Mouse (Mus musculus) forebrain, embryonic 16.5 days (tissue): ENCODE data around the gene Ctxn1. TPM values are rescaled to one million over a fixed set of nuclear protein-coding genes. Genes with fewer than 3 reads are reported as not detected.

Experiments
- ATAC-seq: fragments of 200-750 bp; cut with Nextera tagmentation; 2 replicates; pipeline ENCODE4 v1.8.0; 2017; ENCODE audit warnings: mild to moderate bottlenecking, moderate library complexity
- H3K27ac ChIP-seq: fragments of 300-500 bp; sonication (generic); 2 replicates; pipeline ENCODE4 v1.5.1; 2014; ENCODE audit warnings: low read length, control low read depth
- H3K27me3 ChIP-seq: fragments of 300-500 bp; sonication (generic); replicated peaks from 2 replicates; pipeline ENCODE4 v1.6.1; 2014; ENCODE audit warnings: low read length; ENCODE audit not compliant: control insufficient read depth, insufficient read depth
- H3K36me3 ChIP-seq: fragments of 300-500 bp; sonication (generic); 2 replicates; pipeline ENCODE4 v1.6.1; 2014; ENCODE audit not compliant: control insufficient read depth, insufficient read depth
- H3K4me1 ChIP-seq: fragments of 300-500 bp; sonication (generic); replicated peaks from 2 replicates; pipeline ENCODE4 v1.6.1; 2014; ENCODE audit warnings: low read length; ENCODE audit not compliant: control insufficient read depth, insufficient read depth
- H3K4me2 ChIP-seq: fragments of 300-500 bp; sonication (generic); 2 replicates; pipeline ENCODE4 v1.6.1; 2014; ENCODE audit warnings: mild to moderate bottlenecking, low read length, control low read depth
- H3K4me3 ChIP-seq: fragments of 300-500 bp; sonication (generic); replicated peaks from 2 replicates; pipeline ENCODE4 v1.5.1; 2014; ENCODE audit warnings: mild to moderate bottlenecking, low read length, control low read depth
- H3K9ac ChIP-seq: fragments of 300-500 bp; sonication (generic); replicated peaks from 2 replicates; pipeline ENCODE4 v1.6.1; 2014; ENCODE audit warnings: low read depth, low read length, control low read depth
- H3K9me3 ChIP-seq: fragments of 300-500 bp; sonication (generic); 2 replicates; pipeline ENCODE4 v1.6.1; 2016; ENCODE audit warnings: low read length; ENCODE audit not compliant: control insufficient read depth
- WGBS: fragments of 180-500 bp; shearing (Covaris S2); extraction: QIAGEN DNeasy Blood & Tissue Kit; methylation state at CpG from one replicate; pipeline ENCODE4 v1.1.7; 2014; 5-methylcytosine and 5-hydroxymethylcytosine counted together
- polyA plus RNA-seq: library from polyadenylated mRNA; unstranded; fragments of >200 nt; fragmentation: Nextera tagmentation; extraction: Ambion mirVana; gene quantifications from 2 replicates; pipeline ENCODE4 v1.2.1, GENCODE M21; 2015

The Ctxn1 gene
- polyA plus RNA-seq, 1 experiment from 2014 or later = 417 TPM

- Histone ChIP-seq H3K4me3 (peak overlapping the region; percentile 77), H3K4me1 (peaks cover 26% of the 10 kb centered on the region), H3K4me2 (peak overlapping the region; percentile 67), H3K36me3 (peaks cover 12% of the 10 kb centered on the region; the same call in 1 of the 2 replicates), H3K9ac (peak overlapping the region; percentile 85), H3K27me3 (no peaks in the 10 kb centered on the region), H3K9me3 (no peaks in the 10 kb centered on the region), H3K27ac (peak overlapping the region; percentile 89)
- ATAC-seq = no peak
- WGBS = 14% methylated on average over 19 of the region's 19 CpGs
Measured at GRCm38 (mm10) chr8:4239193-4239890, 19.7 kb downstream of the Ctxn1 start.

DNA sequence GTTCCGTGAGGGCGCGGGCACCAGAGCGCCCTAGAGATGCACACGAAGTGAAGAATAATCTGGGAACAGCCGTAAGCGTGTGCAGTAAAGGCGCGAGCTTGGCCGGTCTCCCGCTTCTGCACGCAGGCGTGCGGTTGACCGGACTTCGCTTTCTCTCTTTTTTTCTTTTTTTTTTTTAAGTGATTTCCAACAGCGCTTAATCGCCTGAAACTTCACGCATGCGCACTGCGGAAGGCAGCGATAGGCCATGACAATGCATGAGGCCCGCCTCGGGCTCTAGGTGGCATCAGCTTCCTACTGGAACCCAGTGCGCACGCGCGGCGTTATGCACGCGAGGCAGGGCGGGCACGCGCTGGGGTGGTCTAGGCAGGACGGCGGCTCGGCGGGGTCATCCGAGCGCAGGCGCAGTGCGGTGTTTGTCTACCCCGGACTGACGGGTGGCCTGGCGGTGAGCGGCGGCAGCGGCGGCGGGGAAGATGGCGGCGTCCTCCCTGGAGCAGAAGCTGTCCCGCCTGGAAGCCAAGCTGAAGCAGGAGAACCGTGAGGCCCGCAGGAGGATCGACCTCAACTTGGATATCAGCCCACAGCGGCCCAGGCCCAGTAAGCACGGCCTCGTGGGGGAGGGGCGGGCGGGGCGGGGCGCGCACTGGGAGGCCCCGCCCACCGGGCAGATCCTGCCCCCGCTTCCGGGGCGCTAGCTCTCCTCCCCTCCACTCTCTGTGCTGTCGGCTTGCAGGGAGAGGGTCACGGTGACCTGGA lies 20.5 kb downstream of the Ctxn1 start, which contains the start of the genes Map2k7 and Gm49320:
Gene Map2k7, plus strand, starts transcription at position 307 of the 759 bp plus-strand sequence.
Gene Gm49320, plus strand, starts transcription at position 432 of the 759 bp plus-strand sequence.
- ATAC-seq = peak; percentile 94
- no peaks in the 10 kb centered on the region for H3K9me3 ChIP-seq
- H3K4me2 ChIP-seq = peak within 1 kb of the TSS; percentile 69
- H3K27me3 ChIP-seq = no peaks in the 10 kb centered on the region
- peak within 1 kb of the TSS; percentile 77 for H3K4me3 ChIP-seq
- WGBS = under 1% methylated on average over 66 of the region's 71 CpGs
- peaks cover 26% of the 10 kb centered on the region for H3K4me1 ChIP-seq
- peak within 1 kb of the TSS; percentile 89 for H3K27ac ChIP-seq
- peak within 1 kb of the TSS; percentile 85 for H3K9ac ChIP-seq
- peaks cover 5% of the 10 kb centered on the region; the same call in 1 of the 2 replicates for H3K36me3 ChIP-seq

- H3K27ac ChIP-seq = peak overlapping the region; percentile 88
- no peaks in the 10 kb centered on the region for H3K27me3 ChIP-seq
- peak overlapping the region; percentile 69 for H3K4me2 ChIP-seq
- peak overlapping the region; percentile 68 for H3K9ac ChIP-seq
- peak; percentile 1; the same call in 1 of the 2 replicates for ATAC-seq
- 21% methylated on average over 15 of the region's 15 CpGs for WGBS
- H3K9me3 ChIP-seq = no peaks in the 10 kb centered on the region
- H3K4me3 ChIP-seq = peak overlapping the region; percentile 77
- H3K36me3 ChIP-seq = no peaks in the 10 kb centered on the region
- peaks cover 26% of the 10 kb centered on the region for H3K4me1 ChIP-seq
Measured at GRCm38 (mm10) chr8:4237814-4238433, 21.1 kb downstream of the Ctxn1 start.

GRCm38 (mm10) chr8:4230612-4231351 lies 28.3 kb downstream of the Ctxn1 start:
- Histone ChIP-seq H3K36me3 (no peaks in the 10 kb centered on the region), H3K4me2 (no peak overlapping the region), H3K27me3 (no peaks in the 10 kb centered on the region), H3K4me1 (peaks cover 3% of the 10 kb centered on the region; the same call in 1 of the 2 replicates), H3K9ac (no peak overlapping the region), H3K9me3 (no peaks in the 10 kb centered on the region), H3K4me3 (no peak overlapping the region), H3K27ac (no peak overlapping the region)
- 70% methylated on average over 10 of the region's 10 CpGs for WGBS
- ATAC-seq = no peak

DNA sequence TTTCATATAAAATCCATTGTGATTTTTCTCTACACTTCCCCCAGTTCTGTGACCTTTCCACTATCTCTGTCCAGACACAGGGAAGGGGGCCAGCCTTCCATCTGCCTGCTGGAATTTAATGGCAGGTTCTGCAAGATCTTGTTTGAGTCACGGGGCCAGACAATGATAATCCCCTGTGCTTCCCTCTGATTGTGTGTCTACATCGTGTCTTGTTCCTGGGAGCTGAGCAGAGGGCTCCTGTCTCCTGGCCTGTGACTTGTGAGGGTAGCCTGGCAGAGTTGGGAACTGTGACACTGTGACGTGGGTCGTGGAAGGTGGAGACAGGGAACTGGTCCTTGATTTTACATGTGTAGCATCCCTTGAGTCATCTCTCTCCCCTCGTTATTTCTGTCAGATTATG lies 29.3 kb downstream of the Ctxn1 start:
- WGBS = 71% methylated on average over 5 of the region's 5 CpGs
- H3K9ac ChIP-seq = no peak overlapping the region
- no peaks in the 10 kb centered on the region for H3K9me3 ChIP-seq
- H3K4me2 ChIP-seq = no peak overlapping the region
- peaks cover 3% of the 10 kb centered on the region; the same call in 1 of the 2 replicates for H3K4me1 ChIP-seq
- no peak overlapping the region for H3K4me3 ChIP-seq
- no peaks in the 10 kb centered on the region for H3K36me3 ChIP-seq
- 0 out of 2 replicates have a peak, but pooled peaks cover 2% of the 10 kb centered on the region for H3K27me3 ChIP-seq
- no peak overlapping the region for H3K27ac ChIP-seq
- ATAC-seq = no peak

- WGBS = 93% methylated on average over 4 of the region's 4 CpGs
- 0 out of 2 replicates have a peak, but pooled peaks cover 2% of the 10 kb centered on the region for H3K27me3 ChIP-seq
- H3K9me3 ChIP-seq = no peaks in the 10 kb centered on the region
- no peak overlapping the region for H3K4me3 ChIP-seq
- H3K36me3 ChIP-seq = no peaks in the 10 kb centered on the region
- no peak for ATAC-seq
- H3K27ac ChIP-seq = no peak overlapping the region
- peaks cover 3% of the 10 kb centered on the region; the same call in 1 of the 2 replicates for H3K4me1 ChIP-seq
- H3K4me2 ChIP-seq = no peak overlapping the region
- H3K9ac ChIP-seq = no peak overlapping the region
Measured at GRCm38 (mm10) chr8:4227919-4228318, 31.2 kb downstream of the Ctxn1 start.

GRCm38 (mm10) chr8:4226739-4227347 lies 32.2 kb downstream of the Ctxn1 start, which contains the start of gene Lrrc8e:
Lrrc8e (plus strand) TSS chr8:4226827.
- H3K27ac ChIP-seq = no peak within 1 kb of the TSS
- WGBS = 4% methylated on average over 32 of the region's 33 CpGs
- ATAC-seq = no peak
- H3K9me3 ChIP-seq = no peaks in the 10 kb centered on the region
- 0 out of 2 replicates have a peak, but pooled peaks cover 2% of the 10 kb centered on the region for H3K27me3 ChIP-seq
- H3K4me2 ChIP-seq = peak within 1 kb of the TSS; percentile 27; the same call in 1 of the 2 replicates
- H3K36me3 ChIP-seq = no peaks in the 10 kb centered on the region
- no peak within 1 kb of the TSS for H3K4me3 ChIP-seq
- H3K9ac ChIP-seq = no peak within 1 kb of the TSS
- peaks cover 3% of the 10 kb centered on the region; the same call in 1 of the 2 replicates for H3K4me1 ChIP-seq

- WGBS = 30% methylated on average over 4 of the region's 4 CpGs
- no peak overlapping the region for H3K9ac ChIP-seq
- H3K36me3 ChIP-seq = no peaks in the 10 kb centered on the region
- no peak overlapping the region for H3K4me3 ChIP-seq
- H3K27me3 ChIP-seq = 0 out of 2 replicates have a peak, but pooled peaks cover 2% of the 10 kb centered on the region
- no peaks in the 10 kb centered on the region for H3K9me3 ChIP-seq
- H3K4me1 ChIP-seq = peaks cover 3% of the 10 kb centered on the region; the same call in 1 of the 2 replicates
- no peak overlapping the region for H3K4me2 ChIP-seq
- no peak overlapping the region for H3K27ac ChIP-seq
- ATAC-seq = no peak
Measured at GRCm38 (mm10) chr8:4226323-4226722, 32.8 kb downstream of the Ctxn1 start.
